Mouse (Mus musculus) adrenal gland, adult 2 months (tissue): ENCODE data around the gene Limd2. TPM values are rescaled to one million over a fixed set of nuclear protein-coding genes. Genes with fewer than 3 reads are reported as not detected.
"Not testable (repeated sequence)": the region's sequence is repeated elsewhere in the genome, so short reads cannot be mapped to it uniquely, and the experiment has no call there.

Experiments
- DNase-seq: peaks from one replicate; pipeline ENCODE4 v3.0.0; 2021
- long read RNA-seq: library from polyadenylated mRNA; stranded (forward); transcript quantifications from one replicate; pipeline ENCODE4 v2.0.0, GENCODE M21; 2021
- polyA plus RNA-seq: library from polyadenylated mRNA; depleted of rRNA; stranded (reverse); fragments of >200 nt; gene quantifications from 2 replicates; pipeline ENCODE4 v1.2.3, GENCODE M21; 2012; rRNA removed
- total RNA-seq, 2 experiments: library from RNA; stranded (reverse); gene quantifications; 2 replicates each; pipeline ENCODE4 v1.2.3; 2021

The Limd2 gene
- total RNA-seq (10 to 100 TPM in 1 of 2 experiments, 1 to 10 TPM in 1; 9.5 to 17.1 TPM), polyA plus RNA-seq (18.1 and 20.0 TPM in 2 replicates)
- long read RNA-seq, transcript Limd2-201 (5 exons, 2,950 nt): major isoform, 23 of 23 reads
- long read RNA-seq, partial matches to known transcripts: 0 of 23 reads
- long read RNA-seq, other reads (novel, unspliced or antisense): 0 of 23 reads

GRCm38 (mm10) chr11:106160841-106161721, at the start of gene Limd2, which contains the start of gene Gm10840:
Limd2 (minus strand) TSS chr11:106160860.
Gm10840 (plus strand) TSS chr11:106160850.
- DNase-seq: peak; percentile 26

- DNase-seq: no peak
Measured at GRCm38 (mm10) chr11:106202123-106202465, 41.4 kb upstream of the Limd2 start, which contains the start of gene Strada. Strada (minus strand) TSS chr11:106202168.

GRCm38 (mm10) chr11:106201337-106202122, 40.9 kb upstream of the Limd2 start:
- no peak for DNase-seq

- DNase-seq: no peak
Measured at GRCm38 (mm10) chr11:106200756-106201155, 40.1 kb upstream of the Limd2 start.

GRCm38 (mm10) chr11:106199997-106200396, 39.3 kb upstream of the Limd2 start:
- not testable (repeated sequence) for DNase-seq

- no peak for DNase-seq
Measured at GRCm38 (mm10) chr11:106198277-106198676, 37.6 kb upstream of the Limd2 start.

- DNase-seq: no peak
Measured at GRCm38 (mm10) chr11:106195341-106195740, 34.7 kb upstream of the Limd2 start.

- no peak for DNase-seq
Measured at GRCm38 (mm10) chr11:106194891-106195290, 34.2 kb upstream of the Limd2 start.

- no peak for DNase-seq
Measured at GRCm38 (mm10) chr11:106194155-106194541, 33.5 kb upstream of the Limd2 start.

- DNase-seq: peak; percentile 99
Measured at GRCm38 (mm10) chr11:106193371-106194154, 32.9 kb upstream of the Limd2 start.

- DNase-seq: no peak
Measured at GRCm38 (mm10) chr11:106192657-106193370, 32.2 kb upstream of the Limd2 start.

- DNase-seq: no peak
Measured at GRCm38 (mm10) chr11:106192241-106192640, 31.6 kb upstream of the Limd2 start.

- no peak for DNase-seq
Measured at GRCm38 (mm10) chr11:106191716-106192115, 31.1 kb upstream of the Limd2 start.

- DNase-seq: no peak
Measured at GRCm38 (mm10) chr11:106187326-106187725, 26.7 kb upstream of the Limd2 start.

GRCm38 (mm10) chr11:106180449-106180801, 19.8 kb upstream of the Limd2 start:
- DNase-seq: no peak

- no peak for DNase-seq
Measured at GRCm38 (mm10) chr11:106179711-106180448, 19.2 kb upstream of the Limd2 start.

- no peak for DNase-seq
Measured at GRCm38 (mm10) chr11:106178036-106178782, 17.5 kb upstream of the Limd2 start.

- no peak for DNase-seq
Measured at GRCm38 (mm10) chr11:106176372-106176771, 15.7 kb upstream of the Limd2 start.

GRCm38 (mm10) chr11:106175081-106175480, 14.4 kb upstream of the Limd2 start:
- DNase-seq: peak; percentile 48

GRCm38 (mm10) chr11:106174372-106174771, 13.7 kb upstream of the Limd2 start:
- no peak for DNase-seq
